Mouse (Mus musculus): ENCODE data around the gene Fcho1.
"Not testable (repeated sequence)": the region's sequence is repeated elsewhere in the genome, so short reads cannot be mapped to it uniquely, and the experiment has no call there.

Gene Fcho1

DNA sequence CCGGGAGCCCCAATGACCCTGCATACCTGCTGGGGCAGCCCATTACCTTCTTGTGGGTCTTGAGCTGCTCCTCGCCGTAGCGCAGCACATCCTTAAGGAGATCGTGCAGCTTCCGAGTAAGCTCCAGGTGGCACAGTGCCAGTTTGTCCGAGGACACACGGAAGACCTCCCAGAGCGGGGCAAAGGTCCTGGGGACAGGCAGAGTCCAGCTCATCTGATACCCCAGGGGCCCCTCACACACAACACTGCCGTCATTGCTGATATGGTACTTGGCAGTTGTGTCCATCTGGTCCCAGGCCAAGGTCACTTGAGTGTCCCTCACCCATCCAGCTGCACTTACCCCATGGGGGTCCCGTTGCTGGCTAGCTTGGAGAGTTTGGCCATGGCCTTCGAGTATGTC, 8.4 kb downstream of the Fcho1 start:
- DNase-seq = no peak

DNA sequence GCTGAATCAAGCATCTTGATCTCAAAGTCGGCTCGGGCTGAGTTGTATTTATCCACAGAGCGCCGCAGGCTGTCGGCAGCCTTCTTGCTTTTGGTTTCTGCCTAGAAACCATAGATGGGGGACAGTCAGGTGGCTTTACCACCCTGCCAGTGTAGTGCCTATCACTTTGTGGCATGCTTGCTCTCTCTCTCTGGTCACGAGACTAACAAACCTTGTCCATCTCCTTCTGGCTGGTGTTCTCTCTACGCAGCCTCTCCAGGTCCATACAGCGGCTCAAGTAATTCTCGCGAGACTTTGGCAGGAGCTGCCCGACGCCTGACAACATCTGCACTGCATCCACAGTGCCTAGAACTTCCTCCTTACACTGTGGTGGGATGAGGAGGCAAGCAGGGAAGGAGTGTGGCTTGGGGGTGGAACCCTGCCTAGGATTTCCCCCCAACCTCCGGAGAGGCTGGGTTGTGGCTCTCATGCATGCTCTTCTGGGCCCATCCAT, 8.9 kb downstream of the Fcho1 start:
- DNase-seq = no peak

DNA sequence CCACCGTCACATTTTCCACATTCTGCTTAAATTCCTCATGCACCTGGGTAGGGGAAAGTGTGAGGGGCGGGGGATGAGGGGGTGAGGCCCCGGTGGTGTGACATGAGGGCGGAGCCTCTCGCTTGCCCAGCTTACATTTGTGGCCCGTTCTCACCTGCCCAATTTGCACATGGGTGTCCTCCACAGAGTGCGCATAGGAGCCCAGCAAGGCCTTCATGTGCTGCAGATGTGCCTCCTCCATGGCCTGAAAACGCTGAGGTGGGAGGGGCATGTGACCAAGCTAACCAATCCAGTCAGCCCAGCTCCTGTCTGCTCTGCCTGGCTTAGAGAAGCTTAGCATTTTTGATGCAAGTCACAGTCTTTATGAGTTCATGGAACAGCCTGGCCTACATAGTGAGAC, 10.0 kb downstream of the Fcho1 start:
- no peak for DNase-seq

DNA sequence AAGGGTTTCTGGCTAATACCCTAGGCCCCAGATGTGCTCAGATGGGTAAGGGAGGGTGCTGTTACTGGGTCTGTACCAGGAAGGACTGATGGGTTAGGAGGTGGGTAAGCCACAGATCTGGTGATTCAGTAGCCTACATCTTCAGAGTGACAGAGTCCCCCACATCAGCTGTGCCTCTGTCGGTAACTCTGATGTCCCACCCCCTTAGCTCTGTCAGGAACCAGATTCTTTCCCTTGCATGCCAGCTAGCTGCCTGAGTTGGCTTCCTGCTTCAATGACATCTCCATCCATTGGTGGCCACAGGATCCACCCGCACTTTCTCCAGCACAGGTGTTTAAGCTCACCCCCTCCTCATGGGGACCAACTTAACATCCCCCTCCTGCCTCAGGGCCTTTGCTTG, 13.9 kb downstream of the Fcho1 start:
- peak in 1 of 2 experiments; percentile 4 for DNase-seq

DNA sequence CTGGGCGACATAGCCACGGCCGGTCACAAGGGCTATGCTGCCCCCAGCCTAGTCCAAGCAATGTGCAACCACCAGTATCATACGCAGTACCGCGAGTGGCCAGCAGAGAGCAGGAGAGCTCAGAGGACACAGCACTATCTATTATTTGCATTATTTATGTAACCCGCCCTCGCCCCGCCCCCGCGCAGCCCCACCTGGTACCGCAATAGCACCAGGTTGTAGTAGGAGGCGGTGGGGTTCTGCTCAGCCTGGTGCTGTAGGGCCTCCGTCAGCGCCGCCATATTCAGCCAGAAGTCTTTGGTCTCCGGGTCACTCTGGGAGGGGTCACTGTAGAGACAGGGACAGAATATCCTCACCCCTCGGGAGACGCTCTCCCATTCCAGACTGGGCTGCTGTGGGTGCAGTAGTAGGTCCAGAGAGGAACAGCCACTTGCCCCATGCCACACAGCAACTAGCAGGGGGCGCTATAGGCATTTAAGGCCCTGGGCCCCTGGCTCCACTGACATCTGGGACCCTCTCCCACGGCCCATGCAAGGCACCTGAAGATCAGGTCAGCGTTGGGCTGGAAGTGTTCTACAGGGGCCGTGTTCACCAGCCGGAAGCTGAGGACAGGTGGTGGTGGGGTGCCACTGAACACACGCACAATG, 15.6 kb downstream of the Fcho1 start:
- DNase-seq = peak; percentile 56 to 79

DNA sequence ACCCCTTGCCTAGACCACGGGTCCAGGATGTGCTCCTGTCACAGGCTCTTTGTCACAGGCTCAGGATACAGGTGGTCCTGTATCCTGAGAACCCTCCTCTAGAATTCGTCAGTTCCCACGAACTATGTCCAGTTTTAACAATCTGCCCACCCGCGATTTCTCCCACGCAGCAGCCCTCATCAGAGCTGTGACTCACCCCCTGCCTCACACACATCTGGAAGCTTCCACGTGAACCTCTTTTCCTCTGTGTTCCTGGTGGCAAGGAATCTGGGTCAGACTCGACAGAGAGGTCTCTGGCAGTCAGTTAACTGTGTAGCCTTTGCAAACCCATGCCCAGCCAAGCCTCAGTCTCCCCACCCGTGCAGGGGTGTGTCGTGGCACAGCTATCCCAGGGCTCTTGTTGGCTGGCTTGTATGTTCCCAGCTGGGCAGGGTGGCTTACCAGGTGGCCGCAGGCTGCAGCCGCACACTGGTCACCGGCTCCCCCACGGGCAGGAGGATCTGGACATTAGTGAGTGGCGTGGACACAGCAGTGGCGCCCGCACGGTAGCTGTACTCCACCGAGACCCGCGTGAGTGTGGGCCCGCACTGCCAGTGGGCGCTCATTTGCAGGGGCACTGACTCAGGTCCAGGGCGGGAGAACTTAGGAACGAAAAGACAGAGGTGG, 16.2 kb downstream of the Fcho1 start:
- DNase-seq = no peak

DNA sequence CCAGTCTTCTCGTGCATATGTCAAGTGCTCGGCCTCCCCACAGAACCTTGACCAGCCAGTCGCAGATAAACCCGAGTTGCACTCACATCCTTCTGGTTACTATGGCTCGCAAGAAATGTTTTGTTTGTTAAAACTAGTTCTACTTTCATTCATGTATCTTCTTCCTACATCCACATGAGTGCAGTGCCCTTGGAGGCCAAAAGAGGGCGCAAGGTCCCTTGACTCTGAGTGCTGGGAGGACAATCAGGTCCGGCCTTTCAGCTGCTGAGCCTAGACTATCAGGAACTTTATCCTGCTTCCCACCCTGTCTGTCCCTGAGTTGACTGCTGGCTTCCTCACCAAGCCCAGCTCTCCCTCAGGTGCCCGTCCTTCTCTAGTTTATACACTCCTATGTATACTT, 17.6 kb downstream of the Fcho1 start:
- peak; percentile 40 to 66 for DNase-seq

DNA sequence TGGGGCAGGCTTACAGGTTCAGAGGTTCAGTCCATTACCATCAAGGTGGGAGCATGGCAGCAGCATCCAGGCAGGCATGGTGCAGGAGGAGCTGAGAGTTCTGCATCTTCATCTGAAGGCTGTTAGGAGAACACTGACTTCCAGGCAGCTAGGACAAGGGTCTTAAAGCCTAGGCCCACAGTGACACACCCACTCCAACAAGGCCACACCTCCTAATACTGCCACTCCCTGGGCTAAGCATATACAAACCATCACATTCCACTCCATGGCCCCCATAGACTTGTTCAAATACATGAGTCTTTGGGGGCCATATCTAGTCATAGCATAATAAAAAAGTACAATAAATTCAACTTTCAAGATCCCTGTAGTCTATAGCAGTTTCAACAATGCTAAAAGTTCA, 22.1 kb downstream of the Fcho1 start:
- not testable (repeated sequence) for DNase-seq

DNA sequence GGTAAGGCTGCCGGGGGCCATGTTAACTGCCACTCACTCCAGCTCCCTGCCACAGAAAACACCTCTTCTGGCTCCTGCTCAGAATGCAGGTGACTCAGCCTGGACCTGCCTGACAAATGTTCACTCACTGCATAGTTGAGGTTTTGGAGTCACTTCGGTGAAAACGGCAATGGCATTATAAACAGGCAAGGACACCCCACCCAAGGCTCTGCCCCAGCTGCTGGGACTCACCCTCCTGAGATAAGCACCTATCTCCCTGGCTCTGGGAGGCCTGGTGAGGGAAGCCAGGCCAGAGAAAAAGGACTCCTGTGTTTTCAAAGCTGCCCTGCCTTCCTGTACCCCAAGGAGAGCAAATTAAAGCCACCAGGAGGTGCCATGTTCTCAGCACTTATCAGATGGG, 22.6 kb downstream of the Fcho1 start:
- DNase-seq = no peak

DNA sequence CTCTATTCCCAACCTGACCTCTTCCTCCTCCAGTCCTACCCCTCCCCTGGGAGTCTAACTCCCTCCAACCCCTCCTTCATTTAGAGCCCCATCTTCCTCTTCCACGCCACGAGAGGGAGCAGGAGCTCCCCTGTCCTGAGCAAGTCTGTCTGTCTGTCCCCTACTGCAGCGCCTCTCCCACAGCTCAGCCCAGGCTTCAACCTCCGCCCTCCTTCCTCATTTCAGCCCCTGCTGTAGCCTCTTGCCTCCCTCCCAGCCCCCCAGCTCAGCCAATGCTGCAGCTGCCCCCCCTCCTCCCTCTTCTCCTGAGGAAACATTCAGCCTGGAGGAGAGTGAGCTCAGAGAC, 23.5 kb downstream of the Fcho1 start:
- DNase-seq = no peak

DNA sequence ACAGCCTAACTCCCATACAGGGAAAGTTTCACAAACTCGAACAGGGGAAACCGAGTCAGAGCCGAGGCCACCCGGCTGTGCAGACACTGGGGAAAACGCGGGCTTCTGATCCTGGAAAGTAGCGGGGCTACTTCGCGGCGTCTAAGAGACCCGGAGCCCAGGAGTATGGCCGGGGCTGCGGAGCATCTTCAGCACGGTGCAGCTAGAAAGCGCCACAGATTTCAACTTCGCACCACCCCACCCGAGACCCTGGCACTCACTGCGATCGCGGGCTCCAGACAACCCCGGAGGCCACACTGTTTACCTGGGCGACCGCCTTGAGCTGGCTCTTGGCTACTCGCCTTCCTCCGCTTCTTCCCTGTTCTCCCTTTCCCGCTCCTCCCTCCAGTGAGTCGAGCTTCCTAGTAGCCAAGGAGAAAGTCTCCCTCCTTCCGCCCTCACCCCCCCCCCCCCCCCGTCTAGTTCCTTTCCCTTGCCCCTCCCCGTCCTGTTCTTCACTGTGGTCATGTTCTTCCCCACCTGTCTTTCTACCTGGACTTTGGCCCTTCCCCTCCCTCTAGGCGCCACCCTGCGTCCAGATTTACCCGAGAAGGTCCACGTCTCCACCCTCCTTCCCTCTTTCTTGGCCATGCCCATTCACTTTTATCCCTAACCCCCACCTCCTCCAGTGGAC, 24.0 kb downstream of the Fcho1 start, which contains the start of gene B3gnt3:
Gene B3gnt3 (minus strand): TSS at position 376 of the 673 bp plus-strand sequence.
- no peak for DNase-seq

DNA sequence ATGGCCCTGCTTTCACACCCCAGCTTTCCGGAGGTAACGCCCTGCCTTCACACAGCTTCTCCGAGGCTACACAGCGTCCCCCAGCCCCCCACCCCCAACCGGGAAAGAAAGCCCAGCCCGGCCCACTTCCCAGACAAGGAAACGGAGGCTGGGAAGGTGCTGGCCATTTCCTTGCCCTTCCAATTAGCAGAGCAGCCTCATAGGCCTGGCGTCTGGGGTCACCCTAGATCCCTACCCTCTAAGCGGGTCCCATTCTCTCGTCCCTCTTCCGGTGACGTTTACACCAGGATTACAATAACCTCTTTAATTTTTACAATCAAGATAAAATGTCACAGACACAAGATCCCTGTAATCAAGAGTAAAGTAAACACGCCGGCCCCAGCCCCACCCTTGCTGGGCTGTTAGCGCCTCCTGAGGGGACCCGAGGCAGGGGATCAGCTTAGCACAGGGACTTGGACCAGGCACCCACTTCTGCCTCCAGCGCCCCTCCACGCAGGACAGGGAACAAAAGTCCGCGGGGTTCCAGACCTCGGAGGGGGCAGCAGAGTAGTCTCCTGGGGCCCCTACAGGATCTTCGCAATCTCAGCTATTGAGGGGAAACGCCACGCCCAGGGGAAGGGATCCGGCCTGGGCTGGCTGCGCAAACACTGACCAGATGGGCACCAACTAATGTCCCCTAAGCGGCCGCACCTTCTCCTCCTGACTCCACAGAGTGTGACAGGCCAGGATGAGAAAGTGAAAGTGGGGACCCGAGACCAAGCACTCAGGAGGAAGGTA, 24.8 kb downstream of the Fcho1 start:
- DNase-seq = no peak

DNA sequence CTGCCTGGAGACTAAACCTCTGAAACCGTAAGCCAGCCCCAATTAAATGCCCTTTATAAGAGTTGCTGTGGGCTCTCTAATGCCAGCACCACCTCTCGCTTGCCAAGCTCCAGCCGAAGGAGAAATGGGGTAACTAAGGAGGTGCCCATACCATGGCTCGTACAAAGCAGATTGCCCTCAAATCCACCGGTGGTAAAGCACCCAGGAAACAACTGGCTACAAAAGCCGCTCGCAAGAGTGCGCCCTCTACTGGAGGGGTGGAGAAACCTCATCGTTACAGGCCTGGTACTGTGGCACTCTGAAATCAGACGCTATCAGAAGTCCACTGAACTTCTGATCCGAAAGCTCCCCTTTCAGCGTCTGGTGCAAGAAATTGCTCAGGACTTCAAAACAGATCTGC, 30.1 kb downstream of the Fcho1 start:
- DNase-seq = not testable (repeated sequence)

DNA sequence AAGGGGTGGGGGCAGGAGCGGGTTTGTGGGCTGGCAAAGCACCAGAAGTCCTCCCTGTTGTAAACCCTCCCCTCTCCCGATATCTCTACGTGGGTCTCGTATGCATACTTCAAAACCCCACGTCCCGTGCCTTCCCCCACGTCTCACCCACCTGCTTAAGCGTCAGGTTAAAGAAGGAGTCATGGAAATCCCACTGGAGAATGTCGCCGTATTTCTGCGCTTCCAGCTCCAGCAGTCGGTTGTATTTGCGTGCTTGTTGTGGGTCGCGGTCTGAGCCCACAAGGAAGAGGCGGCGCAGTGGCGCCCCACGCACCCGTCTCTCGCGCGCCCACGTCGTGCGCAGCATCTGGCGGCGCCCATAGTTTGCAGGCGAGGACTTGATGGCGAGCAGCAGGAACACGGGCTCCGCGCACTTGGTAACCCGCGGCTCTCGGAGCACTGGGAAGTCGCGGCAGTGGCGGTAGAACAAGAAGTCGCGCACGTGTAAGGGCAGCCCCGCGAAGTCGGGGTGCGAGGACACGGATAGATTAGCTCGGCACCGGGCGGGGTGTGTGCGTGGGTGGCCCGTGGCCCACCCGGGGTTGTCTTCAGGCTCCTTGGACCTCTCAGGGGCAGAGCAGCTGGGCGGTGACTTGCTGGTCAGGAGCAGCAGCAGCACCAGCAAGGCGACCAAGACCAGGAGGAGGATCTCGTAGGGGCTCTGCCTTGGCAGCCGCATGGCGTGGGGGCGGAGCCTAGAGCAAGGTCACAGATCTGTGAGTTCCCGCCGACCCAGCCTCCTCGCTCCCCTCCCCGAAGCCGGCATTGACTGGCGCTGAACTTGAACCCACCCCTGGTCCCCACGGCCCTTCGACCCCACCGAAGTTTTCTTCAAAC, 32.1 kb downstream of the Fcho1 start:
- no peak for DNase-seq

DNA sequence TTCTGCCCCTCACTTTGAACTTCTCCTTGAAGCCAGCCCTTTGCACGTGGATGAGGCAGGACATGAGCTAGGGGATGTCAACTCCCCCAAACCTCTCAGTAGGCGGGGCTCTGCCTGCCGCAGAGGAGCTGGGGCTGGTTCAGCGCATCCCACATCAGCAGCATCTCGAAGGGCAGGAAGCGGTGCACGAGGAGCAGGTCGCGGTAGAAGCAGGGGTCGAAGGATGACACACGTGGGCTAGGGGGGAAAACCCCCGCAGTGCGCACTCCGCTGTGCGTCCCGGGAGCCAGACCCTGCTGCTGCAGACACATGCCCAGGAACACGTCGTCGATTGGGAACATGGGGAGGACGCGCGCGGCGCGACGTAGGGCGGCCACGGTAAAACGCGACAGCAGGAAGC, 33.0 kb downstream of the Fcho1 start:
- DNase-seq = peak in 1 of 2 experiments; percentile 11

DNA sequence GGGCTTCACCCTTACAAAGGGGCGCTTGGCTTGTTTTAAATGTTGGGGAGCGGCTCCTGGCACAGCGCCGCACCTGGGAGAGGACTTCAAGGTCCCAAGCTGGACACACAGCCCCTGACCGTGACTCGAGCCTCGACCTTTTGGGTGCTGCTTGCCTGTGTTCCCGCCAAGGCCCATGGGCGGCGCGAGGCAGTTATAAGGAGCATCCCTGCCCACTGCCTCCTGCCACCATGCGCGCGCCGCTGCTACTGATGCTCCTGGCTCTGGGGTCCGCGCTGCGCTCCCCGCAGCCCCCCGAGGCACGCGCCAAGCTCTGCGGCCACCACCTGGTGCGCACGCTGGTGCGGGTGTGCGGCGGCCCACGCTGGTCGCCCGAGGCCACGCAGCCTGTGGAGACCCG, 36.5 kb downstream of the Fcho1 start, which contains the start of gene Insl3:
Gene Insl3 (plus strand): TSS at position 187 of the 400 bp plus-strand sequence.
- no peak for DNase-seq

DNA sequence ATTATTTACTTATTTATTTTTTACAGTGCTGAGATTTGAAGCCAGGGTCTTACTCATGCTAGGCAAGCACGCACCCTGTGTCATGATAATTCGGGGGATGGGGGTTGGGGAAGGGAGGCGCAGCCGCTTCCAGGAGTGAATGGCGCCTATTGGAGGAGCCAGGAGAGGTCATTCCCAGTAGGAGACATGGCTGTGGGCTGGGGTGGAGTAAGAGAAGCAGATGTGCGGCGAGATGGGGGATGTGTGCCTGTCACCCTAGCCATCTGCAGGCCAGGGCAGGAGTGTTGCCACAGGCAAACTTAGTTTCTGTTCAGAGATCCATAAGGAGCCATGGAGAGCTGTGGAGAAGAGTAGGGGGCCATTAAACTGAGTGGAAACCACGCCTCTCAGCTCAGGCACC, 37.9 kb downstream of the Fcho1 start:
- no peak for DNase-seq

DNA sequence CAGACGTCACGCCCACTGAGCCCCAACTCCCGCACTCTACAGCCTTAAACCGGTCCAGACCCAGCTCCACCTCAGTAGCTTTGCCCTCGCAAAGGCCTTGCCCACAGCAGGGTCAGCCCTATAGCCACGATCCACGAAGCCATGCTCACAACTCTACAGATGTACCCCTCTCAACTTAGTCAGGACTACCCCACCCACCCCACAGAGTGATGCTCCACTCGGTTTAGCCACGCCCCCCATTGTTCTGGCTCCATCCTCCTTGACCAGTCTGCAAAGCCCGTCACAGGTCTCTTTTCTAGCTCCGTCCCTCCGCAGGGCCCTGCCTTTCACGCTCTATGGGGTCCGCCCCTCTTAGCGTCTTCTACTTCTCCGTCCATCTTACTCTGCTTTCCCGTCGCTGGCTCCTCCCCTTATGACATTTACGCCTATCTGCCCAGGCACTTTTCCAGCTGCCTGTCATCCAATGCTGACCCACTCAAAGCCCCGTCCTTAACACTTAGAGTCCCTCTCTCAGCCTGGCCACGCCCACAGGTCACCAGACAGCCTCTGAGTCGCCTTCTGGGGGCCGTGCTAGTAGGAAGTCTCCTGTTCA, 39.3 kb downstream of the Fcho1 start:
- DNase-seq = no peak

DNA sequence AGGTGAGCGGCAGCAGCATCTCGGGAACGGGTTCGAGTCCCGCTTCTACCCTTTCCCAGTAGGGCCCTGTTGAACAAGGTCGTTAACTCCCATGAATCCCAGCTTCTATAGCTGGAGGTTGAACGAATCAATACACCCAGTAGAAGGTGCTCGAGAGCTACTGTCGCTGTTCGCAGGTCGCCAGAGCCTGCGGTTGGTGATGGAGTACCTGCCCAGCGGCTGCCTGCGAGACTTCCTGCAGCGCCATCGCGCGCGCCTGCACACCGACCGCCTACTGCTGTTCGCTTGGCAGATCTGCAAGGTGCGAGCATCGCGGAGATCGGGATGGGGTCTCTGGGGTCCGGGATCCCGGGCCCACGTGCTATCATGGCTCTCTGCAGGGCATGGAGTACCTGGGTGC, 39.9 kb downstream of the Fcho1 start:
- DNase-seq = peak in 1 of 2 experiments; percentile 6

DNA sequence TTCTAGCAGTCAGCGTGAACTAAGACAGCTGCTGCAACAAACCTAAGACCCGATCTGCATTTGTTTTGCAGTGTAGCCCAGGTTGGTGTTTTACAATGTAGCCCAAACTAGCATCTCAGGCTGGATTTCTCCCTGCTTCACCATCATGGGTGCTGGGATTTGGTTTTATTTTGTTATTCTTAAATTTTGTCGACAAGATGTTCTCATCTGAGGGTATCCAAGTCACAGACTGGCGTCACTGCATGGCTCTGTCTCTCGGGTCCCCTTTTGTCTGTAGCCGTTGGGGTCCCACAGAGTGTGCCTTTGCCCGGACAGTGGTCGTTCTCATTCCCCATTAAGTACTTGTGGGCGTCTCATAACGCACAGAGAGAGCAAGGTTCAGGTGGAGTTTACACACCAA, 40.8 kb downstream of the Fcho1 start:
- no peak for DNase-seq

DNA sequence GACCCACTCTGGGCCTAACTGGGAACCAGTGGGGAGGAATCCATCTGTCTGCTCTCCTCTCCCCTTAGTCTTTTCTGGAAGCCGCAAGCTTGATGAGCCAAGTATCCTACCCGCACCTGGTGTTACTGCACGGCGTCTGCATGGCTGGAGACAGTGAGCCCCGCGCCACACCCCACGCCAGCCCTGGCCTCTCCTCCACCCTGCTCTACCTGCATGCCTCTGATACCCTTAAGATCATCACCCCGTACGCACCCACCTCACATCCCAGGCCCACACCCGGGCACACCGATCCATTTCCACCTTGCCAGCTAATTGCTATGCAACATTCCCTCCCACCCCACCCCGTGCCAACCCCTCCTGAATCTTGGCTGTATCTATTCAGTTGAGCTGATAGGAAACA, 42.7 kb downstream of the Fcho1 start:
- DNase-seq = no peak

Measured in spleen, adult 18-20 months (tissue).